Mouse (Mus musculus): ENCODE results near the gene Mgat4b.
"Not testable (repeated sequence)": the region's sequence is repeated elsewhere in the genome, so short reads cannot be mapped to it uniquely, and the experiment has no call there.

The Mgat4b gene

GRCm38 (mm10) chr11:50210505-50211151 is at the start of gene Mgat4b, which contains the start of gene Sqstm1:
TSS of gene Mgat4b (plus strand) at chr11:50210890.
TSS of gene Sqstm1 (minus strand) at chr11:50210827.
- peak; percentile 77 for DNase-seq (ENCODE audit: low spot score)

- no peak for DNase-seq (ENCODE audit: low spot score)
Measured at GRCm38 (mm10) chr11:50161578-50162304, 48.9 kb upstream of the Mgat4b start.

- DNase-seq (ENCODE audit: low spot score): no peak
Measured at GRCm38 (mm10) chr11:50162338-50163050, 48.2 kb upstream of the Mgat4b start.

- DNase-seq (ENCODE audit: low spot score): no peak
Measured at GRCm38 (mm10) chr11:50168352-50168751, 42.3 kb upstream of the Mgat4b start.

GRCm38 (mm10) chr11:50174111-50174729 is 36.5 kb upstream of the Mgat4b start, which contains the start of gene Mrnip:
TSS of gene Mrnip (plus strand) at chr11:50174444.
- not testable (repeated sequence) for DNase-seq (ENCODE audit: low spot score)

GRCm38 (mm10) chr11:50174730-50175187 is 35.9 kb upstream of the Mgat4b start:
- peak; percentile 91 for DNase-seq (ENCODE audit: low spot score)

- no peak for DNase-seq (ENCODE audit: low spot score)
Measured at GRCm38 (mm10) chr11:50176351-50176750, 34.3 kb upstream of the Mgat4b start.

GRCm38 (mm10) chr11:50177111-50177510 is 33.6 kb upstream of the Mgat4b start:
- no peak for DNase-seq (ENCODE audit: low spot score)

GRCm38 (mm10) chr11:50178532-50179488 is 31.9 kb upstream of the Mgat4b start:
- DNase-seq (ENCODE audit: low spot score): no peak

DNA sequence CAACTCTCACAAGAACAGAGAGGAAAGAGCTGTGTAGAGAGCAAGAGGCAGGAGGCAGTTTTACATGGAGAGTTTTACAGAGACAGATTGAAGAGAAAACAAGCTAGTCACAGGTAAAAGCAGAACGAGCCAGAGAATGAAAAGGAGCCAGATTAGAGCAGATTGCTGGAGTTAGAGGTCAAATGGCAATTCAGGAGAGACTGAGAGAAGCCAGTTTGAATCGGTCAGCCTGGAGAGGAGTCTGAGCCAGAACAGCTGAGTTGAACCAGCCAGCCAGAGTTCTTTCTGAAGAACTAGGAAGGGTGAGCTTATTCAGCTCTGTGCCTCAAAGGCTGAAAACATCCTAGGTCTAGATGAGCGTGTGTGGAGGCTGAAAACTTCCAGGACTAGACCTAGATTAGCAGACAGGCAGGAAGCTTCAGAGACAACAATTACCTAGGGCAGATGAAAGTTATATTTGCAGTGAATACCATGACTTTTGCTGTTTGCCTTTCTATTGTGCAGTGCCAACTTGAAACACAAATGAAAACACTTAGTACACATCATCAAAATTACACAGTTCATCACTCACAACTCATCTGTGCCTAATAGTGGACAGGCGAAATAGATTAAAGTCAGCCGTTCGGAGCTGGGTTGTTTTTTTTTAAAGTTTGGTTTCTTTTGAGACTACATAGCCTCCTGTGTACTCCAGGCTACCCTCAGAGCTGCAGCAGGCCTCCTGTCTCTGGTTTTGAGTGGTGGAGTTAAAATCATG is 30.0 kb upstream of the Mgat4b start:
- no peak for DNase-seq (ENCODE audit: low spot score)

DNA sequence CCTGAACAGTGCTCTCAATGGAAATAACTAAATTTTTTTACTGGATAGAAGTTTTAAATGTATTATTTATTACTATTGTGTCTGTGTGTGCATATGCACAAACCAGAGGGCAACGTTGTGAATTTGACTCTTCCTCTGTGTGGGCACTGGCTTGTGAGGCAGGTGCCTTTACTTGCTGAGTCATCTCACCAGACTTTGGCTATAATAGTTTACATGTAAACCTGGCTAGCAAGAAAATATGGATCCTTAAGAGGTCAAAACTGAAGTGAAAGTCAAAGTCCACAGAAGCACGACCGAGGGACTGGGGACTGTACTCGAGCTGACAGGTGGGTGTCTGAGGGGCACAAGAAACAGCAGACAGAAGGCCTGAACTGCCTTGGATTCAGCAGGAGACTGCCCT is 28.0 kb upstream of the Mgat4b start:
- DNase-seq (ENCODE audit: low spot score): no peak

DNA sequence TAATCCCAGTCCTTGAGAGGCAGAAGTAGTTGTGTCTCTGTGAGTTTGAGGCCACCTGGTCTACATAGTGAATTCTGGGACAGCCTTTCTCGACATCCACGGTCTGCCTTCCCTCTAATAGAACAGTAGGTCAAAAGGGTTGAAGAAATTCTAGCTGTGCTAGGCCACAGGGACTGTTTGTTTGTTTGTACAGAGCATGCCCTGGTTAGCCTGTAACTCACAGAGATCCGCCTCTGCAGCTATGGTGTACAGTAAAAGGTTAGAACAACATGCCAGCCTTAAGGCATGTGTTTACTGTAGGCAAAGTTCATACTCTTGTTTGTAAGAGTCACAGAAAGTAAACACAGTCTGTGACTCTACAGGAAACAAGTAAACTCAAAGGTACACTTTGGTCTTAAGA is 25.9 kb upstream of the Mgat4b start:
- no peak for DNase-seq (ENCODE audit: low spot score)

- DNase-seq (ENCODE audit: low spot score): no peak
Measured at GRCm38 (mm10) chr11:50188682-50189081, 22.0 kb upstream of the Mgat4b start.

DNA sequence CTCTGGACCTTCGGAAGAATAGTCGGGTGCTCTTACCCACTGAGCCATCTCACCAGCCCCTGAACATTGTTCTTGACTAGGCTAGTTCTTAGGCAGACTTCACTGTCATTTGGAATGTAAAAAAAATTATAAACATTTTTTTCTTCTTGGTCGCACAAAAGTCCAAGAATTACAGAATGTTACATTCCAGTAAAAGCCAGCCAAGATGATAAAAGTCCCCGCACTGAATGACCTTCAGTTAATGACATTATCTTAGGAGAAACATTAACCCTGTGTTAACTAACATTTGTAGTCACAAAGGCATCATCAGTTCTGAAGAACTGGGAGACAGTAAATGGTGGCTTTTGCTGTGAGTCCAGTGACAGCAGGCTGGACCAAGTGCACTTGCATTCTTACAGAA is 20.3 kb upstream of the Mgat4b start:
- DNase-seq (ENCODE audit: low spot score): no peak

DNA sequence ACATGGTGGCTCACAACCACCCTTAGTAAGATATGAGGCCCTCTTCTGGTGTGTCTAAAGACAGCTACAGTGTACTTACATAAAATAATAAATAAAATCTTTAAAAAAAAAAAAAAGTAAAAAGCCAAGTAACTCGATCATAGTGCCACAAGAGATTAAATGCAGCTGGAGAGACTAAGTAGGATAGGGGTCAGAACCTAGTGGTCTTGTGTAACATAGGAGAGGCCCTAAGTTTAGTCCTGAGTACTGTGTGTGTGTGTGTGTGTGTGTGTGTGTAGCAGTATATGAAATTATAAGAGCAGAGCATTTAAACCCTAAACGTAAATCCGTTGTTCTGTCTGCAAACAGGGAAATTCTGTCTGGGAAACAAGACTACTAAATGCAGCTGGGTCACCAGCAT is 18.4 kb upstream of the Mgat4b start:
- no peak for DNase-seq (ENCODE audit: low spot score)

DNA sequence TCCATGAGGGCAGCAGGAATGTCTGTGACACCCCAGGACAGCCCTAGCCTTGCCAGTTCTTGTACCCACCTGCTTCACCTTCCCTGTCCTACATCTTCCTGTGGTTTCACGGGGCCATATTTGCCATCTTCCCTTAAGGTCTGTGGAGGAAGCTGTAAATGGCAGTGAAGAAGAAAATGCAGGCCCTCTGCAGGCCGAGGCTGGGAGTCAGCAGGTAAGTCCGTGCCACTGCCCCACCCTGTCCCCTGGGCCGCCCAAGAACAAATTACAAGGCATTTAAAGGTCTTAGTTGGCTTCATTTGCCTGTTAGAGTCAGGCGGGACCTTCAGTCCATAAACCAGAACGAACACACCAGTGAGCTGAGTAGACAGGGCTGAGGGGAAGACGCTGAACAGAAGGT is 16.6 kb upstream of the Mgat4b start:
- DNase-seq (ENCODE audit: low spot score): no peak

- DNase-seq (ENCODE audit: low spot score): no peak
Measured at GRCm38 (mm10) chr11:50194793-50195192, 15.9 kb upstream of the Mgat4b start.

DNA sequence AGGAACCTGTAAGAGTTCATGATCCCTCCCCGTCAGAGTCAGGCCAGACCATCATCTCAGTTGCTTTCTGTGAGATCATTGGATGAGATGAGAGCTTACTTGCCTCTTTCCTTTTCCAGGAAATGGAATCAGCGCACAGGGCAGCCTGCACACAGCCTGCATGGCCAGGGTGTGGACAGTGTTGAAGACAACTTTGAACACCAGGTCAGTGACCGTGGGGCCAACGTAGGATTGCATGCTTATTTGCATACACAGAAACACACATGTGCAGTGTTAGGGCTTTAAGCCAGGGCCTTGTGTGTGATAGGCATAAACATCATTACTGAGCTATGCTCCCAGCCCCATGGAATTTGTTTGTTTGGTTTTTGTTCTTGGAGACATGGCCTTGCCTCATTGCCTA is 13.2 kb upstream of the Mgat4b start:
- no peak for DNase-seq (ENCODE audit: low spot score)

GRCm38 (mm10) chr11:50198219-50198846 is 12.4 kb upstream of the Mgat4b start:
- no peak for DNase-seq (ENCODE audit: low spot score)

DNA sequence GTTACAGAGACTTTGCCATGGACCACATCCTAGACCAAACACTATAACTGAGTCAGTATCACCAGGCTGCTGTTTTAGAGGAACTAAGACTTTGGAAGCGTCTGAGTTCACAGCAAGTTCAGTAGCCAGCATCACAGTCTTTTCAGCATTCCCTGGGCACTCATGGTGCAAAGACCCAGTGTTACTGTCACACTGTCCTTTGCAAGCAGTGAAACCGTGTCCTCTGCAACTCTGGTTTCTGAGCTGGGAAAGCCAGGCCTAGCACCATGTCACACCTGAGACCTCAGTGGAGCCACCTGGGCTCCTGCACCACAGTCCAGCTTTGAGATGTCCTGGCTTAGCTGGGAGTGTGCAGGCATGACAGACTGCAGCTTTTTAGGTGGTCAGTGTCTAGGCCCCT is 11.8 kb upstream of the Mgat4b start:
- DNase-seq (ENCODE audit: low spot score): no peak

All from left cerebral cortex, adult 11 months (tissue).